Mouse (Mus musculus) limb, embryonic 14.5 days (tissue): ENCODE data around the gene Ccdc114. TPM values are rescaled to one million over a fixed set of nuclear protein-coding genes. Genes with fewer than 3 reads are reported as not detected.
A peak's percentile ranks its signal among the peaks of the same experiment; 100 is the strongest.
"Not testable (repeated sequence)": the region's sequence is repeated elsewhere in the genome, so short reads cannot be mapped to it uniquely, and the experiment has no call there.

ENCODE experiments used
- ATAC-seq: fragments of 200-750 bp; cut with Nextera tagmentation; 2 replicates; pipeline ENCODE4 v1.8.0; 2017; ENCODE audit warnings: low read depth, moderate number of reproducible peaks, moderate TSS enrichment; ENCODE audit not compliant: low FRiP score
- DNase-seq: peaks from one replicate; pipeline ENCODE4 v3.0.0-alpha.2; 2015; ENCODE audit warnings: low spot score
- H3K27ac ChIP-seq: fragments of 300-500 bp; sonication (generic); replicated peaks from 2 replicates; pipeline ENCODE4 v1.5.1; 2014; ENCODE audit warnings: low read depth, mild to moderate bottlenecking, low read length, moderate library complexity, mixed read lengths
- H3K27me3 ChIP-seq: fragments of 300-500 bp; sonication (generic); 2 replicates; pipeline ENCODE4 v1.6.1; 2014; ENCODE audit warnings: low read length, mixed read lengths; ENCODE audit not compliant: control insufficient read depth, insufficient read depth
- H3K36me3 ChIP-seq: fragments of 300-500 bp; sonication (generic); 2 replicates; pipeline ENCODE4 v1.6.1; 2014; ENCODE audit warnings: mild to moderate bottlenecking, low read length, moderate library complexity, mixed read lengths; ENCODE audit not compliant: control insufficient read depth, insufficient read depth
- H3K4me1 ChIP-seq: fragments of 300-500 bp; sonication (generic); 2 replicates; pipeline ENCODE4 v1.6.1; 2014; ENCODE audit warnings: antibody characterized with exemption, low read length, mixed read lengths; ENCODE audit not compliant: control insufficient read depth, insufficient read depth
- H3K4me2 ChIP-seq: fragments of 300-500 bp; sonication (generic); replicated peaks from 2 replicates; pipeline ENCODE4 v1.6.1; 2014; ENCODE audit warnings: low read depth, mild to moderate bottlenecking, low read length, moderate library complexity; ENCODE audit not compliant: severe bottlenecking
- H3K4me3 ChIP-seq: fragments of 300-500 bp; sonication (generic); replicated peaks from 2 replicates; pipeline ENCODE4 v1.5.1; 2014; ENCODE audit warnings: low read length
- H3K9ac ChIP-seq: fragments of 300-500 bp; sonication (generic); 2 replicates; pipeline ENCODE4 v1.6.1; 2014; ENCODE audit warnings: mild to moderate bottlenecking, low read depth, low read length, moderate library complexity; ENCODE audit not compliant: severe bottlenecking
- H3K9me3 ChIP-seq: fragments of 300-500 bp; sonication (generic); 2 replicates; pipeline ENCODE4 v1.6.1; 2016; ENCODE audit warnings: low read length; ENCODE audit not compliant: control insufficient read depth
- POLR2A ChIP-seq: fragments of 200-500 bp; IDR thresholded peaks from 2 replicates; pipeline ENCODE4 v1.8.0; 2012; ENCODE audit warnings: inconsistent platforms, mild to moderate bottlenecking, moderate library complexity, borderline replicate concordance; ENCODE audit not compliant: insufficient read depth, insufficient read length; ENCODE audit errors: extremely low read depth
- WGBS: fragments of 180-500 bp; shearing (Covaris S2); extraction: QIAGEN DNeasy Blood & Tissue Kit; methylation state at CpG from one replicate; pipeline ENCODE4 v1.1.7; 2014; 5-methylcytosine and 5-hydroxymethylcytosine counted together
- polyA plus RNA-seq, 2 experiments: library from polyadenylated mRNA; depleted of rRNA in 1 of 2; stranded (reverse) in 1 of 2; unstranded in 1 of 2; fragments of >200 nt; fragmentation: Nextera tagmentation in 1 of 2; extraction: Ambion mirVana in 1 of 2; gene quantifications; 2 replicates each; pipeline versions ENCODE4 v1.2.1 to v1.2.3; 2012 to 2014

Ccdc114 gene
- polyA plus RNA-seq, 2 experiments, result 2.5 to 7.1 TPM

DNA sequence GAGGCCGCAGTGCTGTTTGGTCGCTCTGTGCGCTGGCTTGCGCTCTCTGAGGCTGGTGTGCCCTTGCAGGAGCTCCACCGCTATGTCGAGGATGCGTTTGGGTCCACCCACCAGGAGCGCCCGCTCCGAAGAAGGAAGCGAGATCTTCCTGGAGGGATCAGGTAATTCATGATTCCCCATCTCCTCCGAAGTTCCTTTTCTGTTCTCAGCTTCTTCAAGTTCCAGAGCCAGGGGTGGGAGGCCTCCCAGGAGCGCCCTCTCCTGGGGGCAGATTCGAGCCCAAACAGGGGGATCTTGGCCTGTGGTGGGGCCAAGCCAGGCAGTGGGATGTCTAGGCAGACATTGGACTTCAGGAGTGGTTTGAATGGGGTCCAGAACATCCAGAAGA is 551 bp downstream of the Ccdc114 start:
- Histone ChIP-seq H3K4me1 (peaks cover 34% of the 10 kb centered on the region), H3K27ac (peak overlapping the region; percentile 90), H3K4me3 (peak overlapping the region; percentile 41), H3K4me2 (peak overlapping the region; percentile 63), H3K36me3 (no peaks in the 10 kb centered on the region), H3K9me3 (no peaks in the 10 kb centered on the region), H3K27me3 (peaks cover 9% of the 10 kb centered on the region; the same call in 1 of the 2 replicates), H3K9ac (peak overlapping the region; percentile 34; the same call in 1 of the 2 replicates)
- WGBS, result 25% methylated on average over 14 of the region's 14 CpGs
- TF ChIP-seq POLR2A, result no peak
- DNase-seq (no peak), ATAC-seq (no peak)

DNA sequence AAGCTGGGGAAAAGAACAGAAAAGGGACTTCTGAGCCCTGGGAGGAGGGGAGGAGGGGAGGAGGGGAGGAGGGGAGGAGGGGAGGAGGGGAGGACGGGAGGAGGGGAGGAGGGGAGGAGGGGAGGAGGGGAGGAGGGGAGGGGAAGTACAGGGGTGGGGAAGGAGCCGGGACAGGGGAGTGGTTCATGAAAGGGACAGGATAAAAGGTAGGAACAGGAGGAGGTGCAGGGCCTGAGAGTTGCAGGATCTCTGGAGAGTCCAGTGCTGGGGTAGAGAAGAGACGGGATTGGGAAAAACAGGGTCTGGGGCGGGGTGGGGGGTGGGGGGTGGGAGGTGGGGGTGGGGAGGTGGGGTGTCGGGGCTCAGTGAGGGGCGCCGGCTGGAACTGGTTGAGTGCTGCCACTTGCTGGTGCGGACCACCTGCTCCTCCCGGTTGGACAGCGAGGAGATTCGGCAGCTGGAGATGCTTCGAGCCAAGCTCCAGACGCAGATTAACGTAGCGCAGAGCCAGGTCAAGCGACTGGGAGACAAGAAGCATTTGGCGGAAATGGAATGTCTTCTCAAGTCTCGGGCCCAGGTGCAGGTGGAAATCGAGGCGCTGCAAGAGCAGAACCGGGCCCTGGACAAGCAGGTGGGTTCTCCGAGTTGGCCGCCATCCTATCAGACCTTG is 4.9 kb downstream of the Ccdc114 start:
- 9% methylated on average over 17 of the region's 23 CpGs for WGBS
- H3K4me1 ChIP-seq, result peaks cover 6% of the 10 kb centered on the region; the same call in 1 of the 2 replicates
- TF ChIP-seq POLR2A, result no peak
- no peak overlapping the region for H3K27ac ChIP-seq
- DNase-seq (no peak), ATAC-seq (no peak)
- no peak overlapping the region for H3K4me3 ChIP-seq
- no peaks in the 10 kb centered on the region for H3K36me3 ChIP-seq
- peak overlapping the region; percentile 23; the same call in 1 of the 2 replicates for H3K4me2 ChIP-seq
- no peaks in the 10 kb centered on the region for H3K9me3 ChIP-seq
- H3K9ac ChIP-seq, result no peak overlapping the region
- peaks cover 9% of the 10 kb centered on the region; the same call in 1 of the 2 replicates for H3K27me3 ChIP-seq

DNA sequence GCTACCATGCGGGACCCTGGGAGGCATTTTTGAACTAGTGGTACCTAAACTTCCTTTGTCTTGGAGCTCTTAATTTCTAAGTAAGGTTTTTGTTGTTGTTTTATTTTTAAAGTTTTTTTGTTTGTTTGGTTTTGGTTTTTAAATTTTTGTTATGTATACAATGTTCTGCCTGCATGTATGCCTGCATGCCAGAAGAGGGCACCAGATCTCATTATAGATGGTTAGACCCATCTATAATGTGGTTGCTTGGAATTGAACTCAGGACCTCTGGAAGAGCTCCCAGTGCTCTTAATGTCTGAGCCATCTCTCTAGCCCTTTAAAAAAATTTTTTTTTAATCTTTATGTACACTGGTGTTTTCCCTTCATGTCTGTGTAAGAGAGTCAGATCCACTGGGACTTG is 5.8 kb downstream of the Ccdc114 start:
- WGBS, result 92% methylated on average over 1 of the region's 1 CpGs
- no peak for DNase-seq
- Histone ChIP-seq H3K27me3 (peaks cover 9% of the 10 kb centered on the region; the same call in 1 of the 2 replicates), H3K4me2 (no peak overlapping the region), H3K9me3 (no peaks in the 10 kb centered on the region), H3K27ac (no peak overlapping the region), H3K4me3 (no peak overlapping the region), H3K36me3 (no peaks in the 10 kb centered on the region), H3K4me1 (no peaks in the 10 kb centered on the region), H3K9ac (no peak overlapping the region)
- no peak for TF ChIP-seq POLR2A
- ATAC-seq, result no peak

DNA sequence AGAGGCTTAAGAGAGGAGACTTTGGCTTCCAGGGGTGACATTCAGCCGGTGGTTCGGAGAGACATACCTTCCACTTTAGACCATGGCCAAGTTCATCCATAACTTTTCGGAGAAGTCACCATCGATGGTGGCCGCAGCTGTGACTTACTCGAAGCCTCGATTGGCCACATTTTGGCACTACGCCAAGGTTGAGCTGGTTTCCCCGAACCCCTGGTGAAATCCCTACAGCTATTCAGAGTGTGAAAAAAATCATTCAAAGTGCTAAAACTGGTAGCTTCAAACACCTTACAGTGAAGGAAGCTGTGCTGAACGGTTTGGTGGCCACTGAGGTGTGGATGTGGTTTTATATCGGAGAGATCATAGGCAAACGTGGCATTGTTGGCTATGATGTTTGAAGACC is 9.9 kb downstream of the Ccdc114 start:
- not testable (repeated sequence) for H3K4me1 ChIP-seq, H3K27ac ChIP-seq, H3K4me3 ChIP-seq, H3K9me3 ChIP-seq, DNase-seq, H3K9ac ChIP-seq, H3K27me3 ChIP-seq, H3K36me3 ChIP-seq, ATAC-seq, H3K4me2 ChIP-seq
- 87% methylated on average over 12 of the region's 12 CpGs for WGBS

DNA sequence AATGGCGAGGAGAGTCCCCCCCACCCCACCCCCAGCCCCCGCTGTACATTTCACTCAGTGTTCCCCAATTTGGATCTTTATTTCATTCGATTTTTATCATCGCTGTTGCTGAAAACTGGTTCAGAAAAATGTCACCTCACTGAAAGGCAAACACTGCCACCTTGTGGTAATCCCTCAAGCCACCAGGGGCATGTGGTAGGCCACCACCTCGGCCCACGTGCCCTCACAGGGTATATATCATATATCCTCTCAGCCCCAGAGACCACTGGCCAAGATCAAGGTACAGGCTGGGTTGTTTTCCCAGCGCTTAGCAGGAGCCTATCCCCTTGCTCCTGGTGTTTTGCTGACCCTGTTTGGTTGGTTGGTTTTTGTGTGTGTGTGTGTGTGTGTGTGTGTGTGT is 11.2 kb downstream of the Ccdc114 start:
- DNase-seq (peak; percentile 68), ATAC-seq (peak; percentile 63; the same call in 1 of the 2 replicates)
- no peak overlapping the region for H3K27ac ChIP-seq
- no peak for TF ChIP-seq POLR2A
- no peaks in the 10 kb centered on the region for H3K27me3 ChIP-seq
- H3K36me3 ChIP-seq, result no peaks in the 10 kb centered on the region
- no peaks in the 10 kb centered on the region for H3K4me1 ChIP-seq
- no peak overlapping the region for H3K4me3 ChIP-seq
- H3K9ac ChIP-seq, result no peak overlapping the region
- H3K9me3 ChIP-seq, result no peaks in the 10 kb centered on the region
- 30% methylated on average over 7 of the region's 7 CpGs for WGBS
- no peak overlapping the region for H3K4me2 ChIP-seq
